Mouse (Mus musculus) liver, embryonic 15.5 days (tissue): Measurements from ENCODE around the gene Rplp2. TPM values are rescaled to one million over a fixed set of nuclear protein-coding genes. Genes with fewer than 3 reads are reported as not detected.

Experiments used
- ATAC-seq: fragments of 200-750 bp; cut with Nextera tagmentation; 2 replicates; pipeline ENCODE4 v1.8.0; 2017; ENCODE audit warnings: moderate number of reproducible peaks, mild to moderate bottlenecking, moderate library complexity; ENCODE audit not compliant: insufficient read depth
- H3K27ac ChIP-seq: fragments of 300-500 bp; sonication (generic); replicated peaks from 2 replicates; pipeline ENCODE4 v1.5.1; 2015; ENCODE audit warnings: mild to moderate bottlenecking, inconsistent platforms
- H3K27me3 ChIP-seq: fragments of 300-500 bp; sonication (generic); 2 replicates; pipeline ENCODE4 v1.6.1; 2015; ENCODE audit warnings: mild to moderate bottlenecking, inconsistent platforms
- H3K36me3 ChIP-seq: fragments of 300-500 bp; sonication (generic); replicated peaks from 2 replicates; pipeline ENCODE4 v1.6.1; 2015; ENCODE audit warnings: moderate library complexity, mild to moderate bottlenecking, inconsistent platforms
- H3K4me1 ChIP-seq: fragments of 300-500 bp; sonication (generic); replicated peaks from 2 replicates; pipeline ENCODE4 v1.6.1; 2015; ENCODE audit warnings: inconsistent platforms
- H3K4me2 ChIP-seq: fragments of 300-500 bp; sonication (generic); 2 replicates; pipeline ENCODE4 v1.6.1; 2015; ENCODE audit warnings: moderate library complexity, mild to moderate bottlenecking, inconsistent platforms
- H3K4me3 ChIP-seq: fragments of 300-500 bp; sonication (generic); replicated peaks from 2 replicates; pipeline ENCODE4 v1.5.1; 2015; ENCODE audit warnings: mild to moderate bottlenecking, inconsistent platforms
- H3K9ac ChIP-seq: fragments of 300-500 bp; sonication (generic); 2 replicates; pipeline ENCODE4 v1.6.1; 2015; ENCODE audit warnings: moderate library complexity, mild to moderate bottlenecking, inconsistent platforms
- H3K9me3 ChIP-seq: fragments of 300-500 bp; sonication (generic); replicated peaks from 2 replicates; pipeline ENCODE4 v1.6.1; 2016; ENCODE audit warnings: inconsistent platforms
- WGBS: fragments of 180-500 bp; shearing (Covaris S2); methylation state at CpG from one replicate; pipeline ENCODE4 v1.1.7; 2015; ENCODE audit warnings: mixed read lengths; ENCODE audit not compliant: insufficient replicate concordance; 5-methylcytosine and 5-hydroxymethylcytosine counted together
- polyA plus RNA-seq: library from polyadenylated mRNA; unstranded; fragments of >200 nt; fragmentation: Nextera tagmentation; extraction: Ambion mirVana; gene quantifications from 2 replicates; pipeline ENCODE4 v1.2.1, GENCODE M21; 2015

Gene Rplp2
- polyA plus RNA-seq, 1 experiment from 2014 or later: 741 TPM

DNA sequence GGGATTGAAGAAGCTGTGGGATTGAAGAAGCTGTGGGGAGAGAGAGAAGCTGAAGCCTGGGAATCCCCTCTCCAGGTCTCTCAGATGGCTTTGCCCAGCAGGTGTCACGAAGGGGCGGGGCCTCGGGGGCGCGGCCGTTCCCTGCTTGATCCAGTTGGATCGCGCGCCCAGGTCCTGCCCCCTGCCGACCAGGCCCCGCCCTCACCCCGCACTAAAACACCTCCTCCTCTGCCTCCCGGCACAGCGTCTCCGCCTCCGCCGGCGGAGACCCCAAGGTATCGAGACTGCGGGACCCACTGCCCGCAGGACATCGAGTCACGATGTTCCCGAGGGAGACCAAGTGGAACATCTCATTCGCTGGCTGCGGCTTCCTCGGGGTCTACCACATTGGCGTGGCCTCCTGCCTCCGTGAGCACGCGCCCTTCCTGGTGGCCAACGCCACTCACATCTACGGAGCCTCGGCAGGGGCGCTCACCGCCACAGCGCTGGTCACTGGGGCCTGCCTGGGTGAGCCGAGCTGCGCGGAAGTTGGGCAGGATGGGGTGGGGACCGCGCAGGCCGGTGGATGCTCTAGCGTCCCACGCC, 7.9 kb downstream of the Rplp2 start, which contains the start of gene Pnpla2:
Pnpla2 (plus strand) TSS at position 232 of the 585 bp plus-strand sequence.
- H3K4me1 ChIP-seq: peaks cover 63% of the 10 kb centered on the region
- H3K9me3 ChIP-seq: no peaks in the 10 kb centered on the region
- H3K27me3 ChIP-seq: peaks cover 14% of the 10 kb centered on the region
- ATAC-seq: peak; percentile 88
- H3K4me3 ChIP-seq: peak within 1 kb of the TSS; percentile 78
- WGBS: under 1% methylated on average over 45 of the region's 45 CpGs
- H3K27ac ChIP-seq: peak within 1 kb of the TSS; percentile 89
- H3K4me2 ChIP-seq: peak within 1 kb of the TSS; percentile 99
- peak within 1 kb of the TSS; percentile 71 for H3K9ac ChIP-seq
- peaks cover 35% of the 10 kb centered on the region for H3K36me3 ChIP-seq

- H3K9me3 ChIP-seq: no peaks in the 10 kb centered on the region
- 2% methylated on average over 23 of the region's 23 CpGs for WGBS
- peaks cover 56% of the 10 kb centered on the region for H3K4me1 ChIP-seq
- ATAC-seq: peak; percentile 17
- peak overlapping the region; percentile 78 for H3K4me3 ChIP-seq
- peak overlapping the region; percentile 99 for H3K4me2 ChIP-seq
- H3K27me3 ChIP-seq: peaks cover 21% of the 10 kb centered on the region
- H3K9ac ChIP-seq: peak overlapping the region; percentile 71
- H3K36me3 ChIP-seq: peaks cover 28% of the 10 kb centered on the region
- peak overlapping the region; percentile 89 for H3K27ac ChIP-seq
Observed at GRCm38 (mm10) chr7:141455610-141456314, 8.6 kb downstream of the Rplp2 start.

DNA sequence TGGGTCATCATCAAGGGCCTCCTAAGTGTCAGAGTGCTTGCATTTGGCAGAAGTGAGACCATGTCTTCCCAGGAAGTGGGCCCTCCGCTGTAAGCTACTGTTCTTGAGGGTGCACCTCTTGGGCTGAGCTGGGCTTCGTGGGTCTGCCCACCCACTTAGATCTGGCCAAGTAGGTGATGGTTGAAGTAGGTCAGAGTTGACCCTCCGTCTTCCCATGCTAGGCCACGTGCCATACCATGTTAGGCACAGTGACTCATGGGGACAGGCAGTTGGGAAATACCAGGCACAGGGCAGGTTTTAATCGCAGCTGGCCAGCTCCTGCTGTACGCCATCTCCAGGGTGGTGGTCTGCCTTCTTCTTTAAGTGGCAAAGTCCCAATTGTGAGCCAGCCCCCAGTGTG, 9.6 kb downstream of the Rplp2 start:
- H3K27ac ChIP-seq: no peak overlapping the region
- peak overlapping the region; percentile 99 for H3K4me2 ChIP-seq

GRCm38 (mm10) chr7:141457236-141457635, 10.1 kb downstream of the Rplp2 start:
- Histone ChIP-seq H3K27ac (no peak overlapping the region), H3K4me3 (no peak overlapping the region), H3K4me2 (no peak overlapping the region), H3K4me1 (peaks cover 54% of the 10 kb centered on the region), H3K9me3 (no peaks in the 10 kb centered on the region), H3K9ac (no peak overlapping the region), H3K27me3 (peaks cover 36% of the 10 kb centered on the region), H3K36me3 (peaks cover 13% of the 10 kb centered on the region)
- WGBS: 82% methylated on average over 14 of the region's 14 CpGs
- ATAC-seq: no peak

More for the DNA sequence above, 9.6 kb downstream of the Rplp2 start:
- H3K9ac ChIP-seq: no peak overlapping the region
- no peaks in the 10 kb centered on the region for H3K9me3 ChIP-seq
- peaks cover 55% of the 10 kb centered on the region for H3K4me1 ChIP-seq
- H3K27me3 ChIP-seq: peaks cover 31% of the 10 kb centered on the region
- ATAC-seq: no peak
- peak overlapping the region; percentile 78; the same call in 1 of the 2 replicates for H3K4me3 ChIP-seq
- WGBS: 75% methylated on average over 6 of the region's 6 CpGs
- H3K36me3 ChIP-seq: peaks cover 18% of the 10 kb centered on the region

DNA sequence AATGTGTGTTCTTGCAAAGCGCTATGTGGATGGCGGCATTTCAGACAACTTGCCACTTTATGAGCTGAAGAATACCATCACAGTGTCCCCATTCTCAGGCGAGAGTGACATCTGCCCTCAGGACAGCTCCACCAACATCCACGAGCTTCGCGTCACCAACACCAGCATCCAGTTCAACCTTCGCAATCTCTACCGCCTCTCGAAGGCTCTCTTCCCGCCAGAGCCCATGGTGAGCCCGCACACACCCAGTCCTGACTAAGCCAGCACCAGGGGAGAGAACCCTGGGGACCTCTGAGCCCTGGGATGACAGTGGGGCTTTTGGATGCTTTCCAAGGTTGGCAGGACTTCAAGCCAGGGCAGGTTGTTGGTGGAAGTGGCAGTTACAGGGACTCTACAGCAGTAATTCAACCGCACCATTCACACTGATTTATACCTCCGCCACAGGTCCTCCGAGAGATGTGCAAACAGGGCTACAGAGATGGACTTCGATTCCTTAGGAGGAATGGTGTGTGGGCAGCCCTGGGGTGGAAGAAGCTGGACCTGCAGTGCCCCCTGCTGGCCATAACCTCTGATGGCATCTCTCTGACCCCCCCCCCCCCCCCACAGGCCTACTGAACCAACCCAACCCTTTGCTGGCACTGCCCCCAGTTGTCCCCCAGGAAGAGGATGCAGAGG, 11.0 kb downstream of the Rplp2 start:
- ATAC-seq: no peak
- H3K4me1 ChIP-seq: peaks cover 55% of the 10 kb centered on the region
- H3K36me3 ChIP-seq: peaks cover 12% of the 10 kb centered on the region; the same call in 1 of the 2 replicates
- H3K9me3 ChIP-seq: no peaks in the 10 kb centered on the region
- H3K4me2 ChIP-seq: no peak overlapping the region
- 77% methylated on average over 15 of the region's 15 CpGs for WGBS
- H3K9ac ChIP-seq: no peak overlapping the region
- H3K27me3 ChIP-seq: peaks cover 45% of the 10 kb centered on the region
- no peak overlapping the region for H3K4me3 ChIP-seq
- H3K27ac ChIP-seq: no peak overlapping the region

GRCm38 (mm10) chr7:141458661-141459060, 11.5 kb downstream of the Rplp2 start:
- Histone ChIP-seq H3K9me3 (no peaks in the 10 kb centered on the region), H3K4me2 (no peak overlapping the region), H3K4me1 (peaks cover 52% of the 10 kb centered on the region), H3K27me3 (peaks cover 50% of the 10 kb centered on the region), H3K4me3 (no peak overlapping the region), H3K27ac (no peak overlapping the region), H3K9ac (no peak overlapping the region), H3K36me3 (peaks cover 12% of the 10 kb centered on the region; the same call in 1 of the 2 replicates)
- 88% methylated on average over 11 of the region's 11 CpGs for WGBS
- ATAC-seq: no peak

DNA sequence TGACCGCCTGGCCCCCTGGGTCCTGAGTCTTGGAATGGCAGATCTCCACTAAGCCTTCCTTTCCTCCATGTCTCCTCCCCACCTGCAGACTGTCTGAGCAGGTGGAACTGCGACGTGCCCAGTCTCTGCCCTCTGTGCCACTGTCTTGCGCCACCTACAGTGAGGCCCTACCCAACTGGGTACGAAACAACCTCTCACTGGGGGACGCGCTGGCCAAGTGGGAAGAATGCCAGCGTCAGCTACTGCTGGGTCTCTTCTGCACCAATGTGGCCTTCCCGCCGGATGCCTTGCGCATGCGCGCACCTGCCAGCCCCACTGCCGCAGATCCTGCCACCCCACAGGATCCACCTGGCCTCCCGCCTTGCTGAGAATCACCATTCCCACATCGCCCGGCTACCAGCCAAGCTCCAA, 12.1 kb downstream of the Rplp2 start:
- H3K36me3 ChIP-seq: peaks cover 12% of the 10 kb centered on the region; the same call in 1 of the 2 replicates
- no peaks in the 10 kb centered on the region for H3K9me3 ChIP-seq
- no peak overlapping the region for H3K4me2 ChIP-seq
- H3K27me3 ChIP-seq: peaks cover 57% of the 10 kb centered on the region
- no peak overlapping the region for H3K4me3 ChIP-seq
- peaks cover 50% of the 10 kb centered on the region for H3K4me1 ChIP-seq
- ATAC-seq: no peak
- 84% methylated on average over 17 of the region's 17 CpGs for WGBS
- no peak overlapping the region for H3K27ac ChIP-seq
- H3K9ac ChIP-seq: no peak overlapping the region

GRCm38 (mm10) chr7:141460001-141460390, 12.8 kb downstream of the Rplp2 start:
- 59% methylated on average over 5 of the region's 5 CpGs for WGBS
- ATAC-seq: no peak
- no peak overlapping the region for H3K27ac ChIP-seq
- H3K36me3 ChIP-seq: peaks cover 12% of the 10 kb centered on the region; the same call in 1 of the 2 replicates
- no peak overlapping the region for H3K9ac ChIP-seq
- H3K9me3 ChIP-seq: no peaks in the 10 kb centered on the region
- H3K27me3 ChIP-seq: peaks cover 63% of the 10 kb centered on the region
- no peak overlapping the region for H3K4me3 ChIP-seq
- no peak overlapping the region for H3K4me2 ChIP-seq
- peaks cover 50% of the 10 kb centered on the region for H3K4me1 ChIP-seq

DNA sequence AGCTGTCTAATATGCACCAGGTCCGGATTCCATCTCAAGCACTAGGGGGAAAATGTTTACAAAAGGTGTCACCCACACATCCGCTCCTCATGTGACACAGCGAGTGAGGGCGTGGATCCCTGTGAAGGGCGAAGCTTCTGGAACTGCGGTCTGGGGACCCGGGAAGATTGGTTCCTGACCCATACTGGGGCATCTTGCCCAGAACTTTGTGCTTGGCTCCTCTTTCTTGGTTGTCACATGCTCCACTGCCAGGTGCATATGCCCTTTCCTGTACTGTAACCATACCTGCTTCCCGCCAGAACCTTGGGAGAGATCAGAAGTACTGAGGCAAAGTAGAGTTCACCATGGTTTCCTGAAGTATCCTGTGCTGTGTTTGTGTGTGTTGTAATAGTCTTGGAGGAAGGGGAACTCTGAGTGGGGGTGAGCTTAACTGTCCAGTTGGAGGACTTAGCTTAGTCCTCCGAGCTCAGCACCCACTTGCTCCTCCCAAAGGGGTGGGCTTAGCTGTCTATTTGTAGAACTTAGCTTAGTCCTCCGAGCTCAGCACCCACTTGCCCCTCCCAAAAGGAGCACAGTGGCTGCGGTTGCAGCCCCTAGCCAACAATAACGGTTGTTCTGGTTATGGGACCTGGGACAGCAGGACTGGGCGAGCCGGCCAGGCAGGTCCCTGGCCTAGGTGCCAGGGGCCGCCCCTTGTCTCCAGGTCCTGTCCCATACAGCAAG, 13.4 kb downstream of the Rplp2 start, which contains the start of gene Cracr2b:
Cracr2b (plus strand) TSS at position 704 of the 723 bp plus-strand sequence.
- ATAC-seq: no peak
- H3K4me2 ChIP-seq: peak within 1 kb of the TSS; percentile 66
- H3K27me3 ChIP-seq: peaks cover 69% of the 10 kb centered on the region
- 0 out of 2 replicates have a peak within 1 kb of the TSS, but pooled peaks have one; percentile 38 for H3K27ac ChIP-seq
- peaks cover 51% of the 10 kb centered on the region for H3K4me1 ChIP-seq
- H3K4me3 ChIP-seq: peak within 1 kb of the TSS; percentile 50
- 54% methylated on average over 15 of the region's 15 CpGs for WGBS
- peak within 1 kb of the TSS; percentile 40; the same call in 1 of the 2 replicates for H3K9ac ChIP-seq
- H3K9me3 ChIP-seq: no peaks in the 10 kb centered on the region
- peaks cover 12% of the 10 kb centered on the region; the same call in 1 of the 2 replicates for H3K36me3 ChIP-seq

DNA sequence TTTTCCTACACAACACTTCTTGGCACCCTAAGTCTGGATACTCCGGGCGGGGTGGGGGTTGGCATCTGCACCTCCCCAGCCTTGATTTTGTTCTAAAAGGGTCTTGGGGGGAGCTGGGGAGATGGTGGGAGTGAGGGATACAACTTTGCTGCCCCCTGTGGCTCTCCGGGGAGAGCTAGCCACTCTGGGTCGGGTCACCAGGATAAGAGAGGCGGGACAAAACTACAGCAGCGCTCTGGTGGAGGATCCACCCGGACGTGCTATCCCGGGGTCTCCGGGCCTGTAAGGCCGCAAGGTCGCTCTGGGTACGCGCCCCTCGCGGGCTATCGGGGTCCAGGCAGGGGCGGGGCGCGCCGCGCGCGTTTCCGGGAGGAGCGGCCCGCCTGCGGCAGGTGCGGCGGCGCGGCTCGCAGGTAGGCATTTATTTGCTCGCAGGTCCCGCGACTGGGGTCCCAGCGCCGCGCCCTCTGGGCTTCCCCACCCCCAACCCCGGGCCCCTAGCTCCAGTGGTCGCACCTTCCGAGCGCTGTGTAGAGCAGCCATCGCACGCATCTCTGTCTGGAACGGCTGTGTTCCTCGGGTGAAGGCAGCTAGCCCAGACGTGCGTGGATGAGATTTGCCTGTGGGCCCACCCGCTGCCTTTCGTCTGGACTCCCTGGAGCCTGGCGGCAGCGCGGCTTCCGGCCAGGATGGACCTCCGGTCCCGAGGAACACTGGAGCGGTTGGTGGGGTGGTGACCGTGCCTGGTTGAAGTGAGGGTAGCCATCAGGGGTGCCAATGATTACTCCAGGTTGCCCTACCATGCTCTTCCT, 14.6 kb downstream of the Rplp2 start:
- Histone ChIP-seq H3K4me1 (peaks cover 49% of the 10 kb centered on the region), H3K27ac (no peak overlapping the region), H3K9me3 (no peaks in the 10 kb centered on the region), H3K4me3 (peak overlapping the region; percentile 50), H3K27me3 (peaks cover 81% of the 10 kb centered on the region), H3K9ac (peak overlapping the region; percentile 40; the same call in 1 of the 2 replicates), H3K36me3 (peaks cover 12% of the 10 kb centered on the region; the same call in 1 of the 2 replicates), H3K4me2 (peak overlapping the region; percentile 66)
- no peak for ATAC-seq
- 3% methylated on average over 54 of the region's 59 CpGs for WGBS
